Mouse (Mus musculus) lung, postnatal 25 days (tissue): ENCODE data around the gene Mettl21a.
"Not testable (repeated sequence)": the region's sequence is repeated elsewhere in the genome, so short reads cannot be mapped to it uniquely, and the experiment has no call there.

Experiments used
- DNase-seq: peaks from one replicate; pipeline ENCODE4 v3.0.0; 2022; ENCODE audit warnings: low spot score

Gene Mettl21a

GRCm38 (mm10) chr1:64616881-64617714 lies at the start of gene Mettl21a:
Mettl21a (minus strand) TSS chr1:64617242.
- DNase-seq, result peak; percentile 94

- no peak for DNase-seq
These were observed 41.8 kb upstream of the Mettl21a start for GRCm38 (mm10) chr1:64658876-64659275.

- DNase-seq, result no peak
These were observed 39.5 kb upstream of the Mettl21a start for GRCm38 (mm10) chr1:64656423-64657129.

GRCm38 (mm10) chr1:64655415-64655814 lies 38.4 kb upstream of the Mettl21a start:
- no peak for DNase-seq

- no peak for DNase-seq
These were observed 36.7 kb upstream of the Mettl21a start for GRCm38 (mm10) chr1:64653701-64654100.

DNA sequence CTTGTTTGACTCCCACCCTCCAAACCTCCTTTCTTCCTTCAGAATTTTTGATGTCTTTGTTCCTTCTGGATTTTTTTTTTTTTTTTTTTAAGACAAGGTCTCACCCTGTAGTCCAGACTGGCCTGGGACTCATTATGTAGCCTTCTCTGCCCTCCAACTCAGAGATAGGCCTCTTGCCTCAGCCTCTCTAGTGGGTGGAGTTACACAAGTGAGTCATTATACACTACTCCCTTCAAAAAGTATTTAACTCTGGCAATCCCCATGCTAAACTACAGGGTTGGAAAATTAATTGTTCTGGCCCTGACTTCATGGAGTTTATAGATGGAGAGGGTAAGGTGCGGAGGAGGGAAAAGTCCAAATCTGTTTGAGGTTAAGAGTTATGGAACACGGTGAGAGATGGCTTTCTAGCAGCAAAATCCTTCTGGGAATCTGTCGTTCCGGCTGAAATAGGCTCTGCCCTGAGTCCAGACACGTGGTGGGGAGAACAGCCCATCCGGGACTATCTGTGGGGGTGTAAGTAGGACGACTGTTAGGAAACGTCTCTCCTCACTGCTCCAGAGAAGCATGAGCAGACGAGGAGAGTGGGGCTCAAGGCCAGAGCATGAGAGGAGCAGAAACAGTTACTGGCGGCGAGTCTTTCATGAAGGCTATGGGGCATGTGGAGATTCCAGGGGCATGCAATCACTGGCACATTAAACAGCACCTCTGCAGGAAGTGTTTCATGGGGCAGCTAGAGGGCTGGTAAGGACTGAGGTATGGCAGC lies 32.5 kb upstream of the Mettl21a start:
- DNase-seq, result no peak

DNA sequence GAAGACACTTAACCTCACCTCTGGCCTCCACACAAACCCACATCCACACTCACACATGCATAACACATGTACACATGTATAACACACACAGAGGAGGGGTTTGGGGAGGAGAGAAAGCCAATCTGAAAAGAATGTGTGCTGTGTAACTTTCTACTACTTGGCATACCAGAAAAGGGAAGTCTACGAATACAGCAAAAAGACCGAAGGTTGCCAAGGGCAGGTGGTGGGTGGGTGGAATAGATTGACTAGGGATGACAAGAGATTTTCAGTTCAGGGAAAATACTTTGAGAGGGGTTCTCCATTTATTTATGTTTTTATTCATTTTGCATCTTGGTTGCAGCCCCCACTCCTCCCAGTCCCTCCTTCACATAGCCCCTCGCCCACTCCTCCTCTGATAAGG lies 27.5 kb upstream of the Mettl21a start:
- DNase-seq, result no peak

DNA sequence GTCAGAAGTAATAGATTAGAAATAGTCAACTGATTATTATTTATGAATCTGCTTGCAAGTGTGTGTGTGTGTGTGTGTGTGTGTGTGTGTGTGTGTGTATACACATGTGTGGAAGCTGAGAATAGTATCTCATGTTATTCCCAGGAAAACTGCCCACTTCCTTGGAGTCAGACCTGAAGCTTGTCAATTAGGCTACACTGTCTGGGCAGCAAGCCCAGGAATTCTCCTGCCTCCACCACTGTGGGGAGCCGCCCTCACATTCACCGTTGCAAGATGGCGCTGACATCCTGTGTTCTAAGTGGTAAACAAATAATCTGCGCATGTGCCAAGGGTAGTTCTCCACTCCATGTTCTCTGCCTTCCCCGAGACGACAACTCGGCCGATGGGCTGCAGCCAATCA lies 25.5 kb upstream of the Mettl21a start:
- DNase-seq, result not testable (repeated sequence)

- DNase-seq, result no peak
These were observed 24.0 kb upstream of the Mettl21a start for GRCm38 (mm10) chr1:64641069-64641468.

DNA sequence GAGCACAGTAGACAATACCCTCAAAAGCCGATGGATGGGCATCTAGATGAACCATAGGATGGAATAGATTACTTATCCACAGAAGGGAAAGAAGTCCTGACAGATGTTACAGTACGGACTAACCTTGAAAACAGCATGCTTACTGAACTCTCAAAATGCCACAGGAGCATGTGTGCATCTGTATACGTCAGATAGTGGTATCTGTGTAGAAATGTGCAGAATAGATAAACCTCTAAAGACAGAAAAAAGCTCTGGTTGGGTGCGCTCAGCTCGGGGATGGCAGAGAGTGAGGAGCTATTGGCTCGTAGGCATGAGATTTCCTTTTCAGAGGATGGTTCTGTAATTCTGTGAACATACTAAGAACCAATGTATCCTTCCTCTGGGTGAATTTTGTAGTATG lies 22.2 kb upstream of the Mettl21a start:
- no peak for DNase-seq

GRCm38 (mm10) chr1:64635624-64636023 lies 18.6 kb upstream of the Mettl21a start:
- DNase-seq, result no peak

DNA sequence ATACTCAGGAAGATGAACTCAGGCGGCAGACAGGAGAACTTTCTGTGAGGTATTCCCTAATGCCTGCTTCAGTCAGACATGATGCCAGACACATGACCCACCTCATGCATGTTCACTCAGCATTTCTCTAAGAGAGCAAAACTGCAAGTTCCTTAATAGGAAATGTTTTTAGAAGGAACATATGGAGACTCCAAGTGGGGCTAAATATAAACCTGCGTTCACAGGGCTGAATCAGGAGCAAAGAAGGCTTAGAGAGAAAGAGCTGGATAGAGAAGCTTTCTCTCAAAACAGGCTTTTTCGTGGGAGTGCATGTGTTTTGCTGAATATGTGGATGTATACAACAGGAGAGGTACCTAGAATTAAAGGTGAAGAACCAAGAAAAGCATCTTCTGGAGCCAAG lies 16.2 kb upstream of the Mettl21a start:
- no peak for DNase-seq

GRCm38 (mm10) chr1:64631526-64631925 lies 14.5 kb upstream of the Mettl21a start:
- no peak for DNase-seq

GRCm38 (mm10) chr1:64625214-64625613 lies 8.2 kb upstream of the Mettl21a start:
- DNase-seq, result no peak

DNA sequence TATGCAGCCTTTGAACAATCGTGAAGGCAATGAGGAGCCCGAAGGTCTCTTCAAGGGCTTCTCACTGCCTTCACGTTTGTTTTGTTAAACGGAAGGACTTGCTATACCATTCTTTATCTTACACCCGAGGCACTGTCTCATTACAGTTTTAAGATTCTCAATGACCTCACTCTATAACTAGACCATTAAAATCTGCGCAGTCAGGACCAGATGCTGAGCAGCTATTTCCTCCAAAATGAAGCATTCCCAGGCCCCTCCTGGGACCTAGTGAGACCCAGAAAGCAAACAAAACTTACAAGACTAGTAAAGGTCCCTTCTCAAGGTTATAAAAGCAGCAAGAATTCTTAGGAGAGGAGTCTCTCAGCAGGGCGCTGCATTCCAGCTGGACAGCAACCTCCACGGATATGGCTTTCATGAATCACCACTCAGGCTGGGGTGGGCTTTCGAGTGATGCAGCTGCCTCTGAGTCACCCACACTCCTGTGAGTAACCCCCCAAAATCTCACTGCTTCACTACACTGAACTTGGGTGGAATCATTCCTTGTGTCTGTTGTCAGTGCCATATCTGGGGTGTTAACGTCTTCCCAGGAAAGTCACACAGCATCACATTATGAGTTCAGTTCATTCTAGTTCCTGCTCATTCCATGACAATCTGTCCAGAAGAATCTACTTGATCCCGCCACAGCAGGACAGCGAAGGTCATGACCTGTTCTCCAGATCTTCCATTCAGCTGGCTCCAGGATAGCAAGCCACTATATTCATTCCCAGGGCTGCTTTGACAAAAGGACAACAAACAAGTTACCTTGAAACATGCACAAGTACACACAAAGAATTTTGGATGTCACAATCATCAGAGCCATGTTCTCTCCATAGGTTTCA lies 6.8 kb upstream of the Mettl21a start:
- no peak for DNase-seq

GRCm38 (mm10) chr1:64621116-64621515 lies 4.1 kb upstream of the Mettl21a start:
- DNase-seq, result no peak

DNA sequence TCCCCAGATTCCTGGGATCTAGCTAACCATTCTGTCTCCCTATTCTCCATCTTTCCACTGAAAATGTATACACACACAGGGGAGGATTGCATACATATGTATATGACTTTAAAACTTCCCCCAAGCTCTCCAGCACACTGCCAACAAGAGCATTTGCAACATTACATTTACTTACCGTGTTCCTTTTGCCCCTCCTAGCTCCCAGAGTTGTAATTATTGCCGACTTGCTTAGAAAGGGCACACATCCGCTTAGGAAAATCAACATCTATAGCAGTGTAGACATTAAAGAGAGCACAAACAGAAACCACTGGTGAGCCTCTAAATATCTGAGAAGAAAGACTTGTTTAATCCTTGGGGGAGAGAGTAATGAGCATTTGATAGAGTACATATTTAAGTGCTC lies 1.2 kb upstream of the Mettl21a start:
- no peak for DNase-seq

GRCm38 (mm10) chr1:64617715-64617984 lies 608 bp upstream of the Mettl21a start:
- DNase-seq, result peak; percentile 85

DNA sequence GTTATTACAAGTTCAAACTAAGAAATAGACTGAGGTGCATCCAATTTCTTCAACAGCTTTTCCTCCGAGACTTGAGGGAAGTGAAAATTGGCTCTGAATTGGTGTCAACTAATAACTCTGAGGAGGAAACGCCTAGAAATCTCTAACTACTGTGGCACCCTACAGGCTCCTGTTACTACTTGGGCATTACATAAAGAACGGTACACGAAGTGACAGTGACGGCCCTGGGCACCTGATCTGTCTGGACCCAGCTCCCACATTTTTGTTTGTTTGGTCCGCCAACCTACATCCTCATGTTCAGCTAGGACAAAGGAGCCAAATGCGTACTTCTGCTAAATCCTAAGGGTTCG lies 536 bp downstream of the Mettl21a start:
- DNase-seq, result peak; percentile 5

- no peak for DNase-seq
These were observed 966 bp downstream of the Mettl21a start for GRCm38 (mm10) chr1:64616076-64616475.

DNA sequence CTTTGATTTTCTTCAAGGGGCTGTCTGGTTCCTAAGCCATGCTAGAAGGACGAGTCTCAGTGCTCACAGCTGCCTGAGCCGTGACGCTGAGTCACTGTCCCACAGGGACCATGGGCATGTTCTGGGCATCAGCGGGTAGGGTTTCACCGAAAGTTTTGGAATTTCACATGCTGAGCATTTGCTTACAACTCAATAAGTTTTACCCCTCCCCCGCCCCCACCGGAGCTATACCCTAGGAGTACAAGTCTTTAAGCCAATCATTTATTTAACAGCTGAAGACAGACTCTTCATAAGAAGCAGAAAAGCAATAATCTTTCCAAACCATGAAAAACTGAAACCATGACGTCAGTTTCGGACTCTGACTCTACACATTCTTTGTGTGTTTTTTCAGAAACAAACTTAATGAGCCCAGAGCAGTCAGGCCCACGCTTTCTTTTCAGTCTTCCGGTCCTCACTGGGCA lies 1.5 kb downstream of the Mettl21a start:
- DNase-seq, result no peak

- no peak for DNase-seq
These were observed 2.2 kb downstream of the Mettl21a start for GRCm38 (mm10) chr1:64614801-64615345.
